Mouse (Mus musculus) c-Kit-positive CD71-positive TER-119-positive erythroid progenitor cells, embryonic 14.5 days (primary cell): ENCODE measurements at regions not wholly inside any gene's neighbourhood (a gene's known extent, or its start where the extent isn't known, plus 50 kb on each side); places are given as distances from the start of the nearest gene placed in this dataset.
A peak's percentile ranks its signal among the peaks of the same experiment; 100 is the strongest.
"Not testable (repeated sequence)": the region's sequence is repeated elsewhere in the genome, so short reads cannot be mapped to it uniquely, and the experiment has no call there.

Experiments
- DNase-seq: peaks from one replicate; pipeline ENCODE4 v3.0.0-alpha.2; 2013; ENCODE audit warnings: low spot score

DNA sequence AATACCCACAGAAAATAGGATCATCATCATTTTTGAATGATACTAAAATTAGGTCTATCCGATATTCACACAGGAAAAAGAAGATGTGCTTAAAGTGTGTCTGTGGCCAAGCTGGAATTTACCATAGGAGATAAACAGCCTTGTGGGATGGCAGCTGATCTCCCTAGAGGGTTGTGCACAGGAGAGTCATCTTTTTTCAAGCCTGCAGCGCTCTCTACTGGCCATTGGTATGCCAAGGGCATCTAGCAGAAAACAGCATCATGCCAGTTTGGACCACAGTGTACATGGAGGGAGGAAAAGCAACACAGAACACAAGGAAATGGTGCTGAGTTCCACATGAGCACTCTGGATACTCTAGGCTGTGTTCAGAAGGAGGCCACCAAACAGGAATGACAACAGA lies 74.1 kb upstream of the Diaph3 start:
- peak; percentile 27 for DNase-seq

GRCm38 (mm10) chr14:87217042-87217441 lies 76.0 kb upstream of the Diaph3 start:
- DNase-seq, result no peak

DNA sequence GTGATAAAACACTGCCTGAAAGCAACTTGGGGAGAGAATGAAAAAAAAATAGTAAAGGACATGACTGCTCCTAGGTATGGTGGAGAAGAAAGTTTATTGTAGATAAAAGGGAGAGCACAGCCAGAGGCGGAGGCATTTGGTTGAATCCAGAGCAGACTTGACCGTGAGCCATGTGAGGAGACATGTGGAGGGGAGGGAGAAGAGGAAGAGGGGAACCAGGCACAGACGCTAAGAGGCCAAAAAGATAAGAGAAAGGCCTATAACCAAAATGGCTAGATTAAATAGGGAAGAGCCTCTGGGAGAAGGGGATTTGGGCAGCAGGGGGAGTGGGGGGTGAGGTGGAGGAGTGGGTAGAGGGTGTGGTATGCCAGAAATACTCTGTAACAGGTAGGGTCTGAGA lies 78.9 kb upstream of the Diaph3 start:
- no peak for DNase-seq

GRCm38 (mm10) chr14:87224870-87225269 lies 83.8 kb upstream of the Diaph3 start:
- DNase-seq, result no peak

GRCm38 (mm10) chr14:87249258-87249657 lies 108.2 kb upstream of the Diaph3 start:
- no peak for DNase-seq

DNA sequence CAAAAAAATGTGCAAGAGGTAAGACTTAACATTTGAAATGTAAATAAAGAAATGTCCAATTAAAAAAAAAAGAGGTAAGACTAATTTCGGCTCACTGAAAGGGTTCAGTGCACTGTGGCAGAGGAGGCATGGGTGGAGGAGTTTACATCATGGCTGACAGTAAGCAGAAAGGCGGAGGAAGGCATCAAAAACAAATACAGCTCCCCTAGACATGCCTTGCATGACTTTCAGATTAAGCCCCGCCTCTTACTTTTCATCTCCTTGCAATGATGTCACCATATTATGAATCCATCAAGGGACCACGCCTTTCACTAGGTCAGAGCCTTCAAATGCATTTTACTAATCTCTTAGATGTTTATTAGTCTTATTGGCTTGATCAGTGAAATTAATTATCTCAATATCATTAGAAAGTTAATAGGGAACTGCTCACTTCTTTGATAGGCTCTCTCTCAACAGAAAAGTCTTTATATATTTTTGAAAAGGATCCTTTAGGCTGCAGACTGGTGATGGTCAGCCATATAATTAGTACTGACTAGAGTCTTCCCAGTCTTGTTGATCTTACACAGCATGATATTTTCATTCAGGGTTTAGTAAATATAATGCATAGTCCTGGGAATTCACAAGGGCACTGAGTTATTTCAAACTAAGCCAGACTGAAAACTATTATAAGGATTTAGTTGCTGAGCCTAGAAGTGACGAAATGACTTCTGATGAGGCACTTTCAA lies 114.6 kb upstream of the Diaph3 start:
- no peak for DNase-seq

DNA sequence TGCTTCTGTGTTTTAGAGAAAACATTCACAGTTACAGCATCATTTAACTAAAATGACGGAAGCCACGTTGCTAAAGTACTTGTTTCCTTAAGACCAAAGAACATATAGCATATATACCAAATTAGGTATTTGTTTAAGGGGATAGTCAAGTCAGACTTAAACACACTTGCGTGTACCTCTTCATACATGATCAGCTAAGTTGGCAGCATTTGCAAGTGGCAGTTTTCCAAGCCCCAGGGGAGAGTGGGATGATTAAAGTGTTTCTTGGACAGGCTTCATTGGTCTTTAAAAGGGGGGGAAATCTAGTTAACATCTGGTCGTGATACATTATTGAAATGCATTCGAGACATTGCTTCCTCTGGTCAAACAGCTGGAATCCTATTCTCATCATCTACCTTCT lies 120.7 kb upstream of the Diaph3 start:
- DNase-seq, result no peak

- no peak for DNase-seq
These were observed 123.8 kb upstream of the Diaph3 start for GRCm38 (mm10) chr14:87264826-87265225.

DNA sequence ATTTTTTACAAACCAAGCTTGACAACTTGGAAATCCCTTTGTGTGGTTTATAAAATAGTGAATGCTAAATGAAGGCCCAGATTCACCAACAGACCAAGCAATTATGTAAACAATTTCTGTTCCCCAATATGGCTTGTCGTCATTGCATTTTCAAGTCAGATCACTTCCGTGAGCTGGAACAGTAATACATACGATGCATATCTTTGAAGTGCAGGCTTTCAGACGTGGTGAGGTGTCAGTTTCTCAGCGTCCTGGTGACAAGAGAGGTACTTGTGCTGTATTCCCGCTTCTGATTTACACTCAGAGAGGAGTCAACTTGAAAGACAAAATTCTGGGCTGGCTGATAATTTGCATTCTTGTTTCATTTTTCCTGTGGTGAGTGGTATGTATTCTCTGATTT lies 125.3 kb upstream of the Diaph3 start:
- no peak for DNase-seq

DNA sequence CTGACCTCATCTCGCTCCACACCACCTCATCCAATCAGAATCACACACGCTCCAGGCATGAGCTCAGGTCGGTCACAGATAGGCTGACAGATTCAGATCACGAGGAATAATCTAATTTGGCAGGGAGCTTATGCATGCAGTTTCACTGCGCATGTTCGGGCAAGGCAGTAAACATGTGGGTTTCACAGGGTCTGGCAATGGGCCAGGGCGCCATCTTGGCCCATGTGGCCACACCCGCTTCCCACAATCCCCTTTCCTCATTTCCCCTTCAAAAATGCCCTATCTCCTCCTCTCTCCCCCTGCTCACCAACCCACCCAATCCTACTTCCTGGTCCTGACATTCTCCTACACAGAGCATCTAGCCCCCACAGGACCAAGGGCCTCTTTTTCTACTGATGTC lies 127.2 kb upstream of the Tdrd3 start:
- DNase-seq, result not testable (repeated sequence)

DNA sequence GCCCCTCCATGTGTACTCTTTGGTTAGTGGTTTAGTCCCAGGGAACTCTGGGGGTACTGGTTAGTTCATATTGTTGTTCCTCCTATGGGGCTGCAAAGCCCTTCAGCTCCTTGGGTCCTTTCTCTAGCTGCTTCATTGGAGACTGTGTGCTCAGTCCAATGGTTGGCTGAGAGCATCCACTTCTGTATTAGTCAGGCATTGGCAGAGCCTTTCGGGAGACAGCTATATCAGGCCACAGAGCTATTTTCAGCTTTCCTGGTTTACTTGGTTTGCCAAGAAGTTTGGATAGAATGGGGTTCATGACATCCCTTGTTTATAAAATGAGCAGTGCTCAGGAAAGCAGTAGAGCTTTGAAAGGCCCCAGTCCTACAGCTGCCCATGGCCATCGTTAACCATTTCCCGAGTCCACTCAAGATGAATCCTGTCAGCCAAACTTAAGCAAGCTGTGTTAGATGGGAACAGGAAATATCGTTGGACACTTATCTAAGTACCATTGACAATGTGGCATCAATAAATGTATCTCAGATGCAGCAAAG lies 126.7 kb upstream of the Tdrd3 start:
- no peak for DNase-seq

DNA sequence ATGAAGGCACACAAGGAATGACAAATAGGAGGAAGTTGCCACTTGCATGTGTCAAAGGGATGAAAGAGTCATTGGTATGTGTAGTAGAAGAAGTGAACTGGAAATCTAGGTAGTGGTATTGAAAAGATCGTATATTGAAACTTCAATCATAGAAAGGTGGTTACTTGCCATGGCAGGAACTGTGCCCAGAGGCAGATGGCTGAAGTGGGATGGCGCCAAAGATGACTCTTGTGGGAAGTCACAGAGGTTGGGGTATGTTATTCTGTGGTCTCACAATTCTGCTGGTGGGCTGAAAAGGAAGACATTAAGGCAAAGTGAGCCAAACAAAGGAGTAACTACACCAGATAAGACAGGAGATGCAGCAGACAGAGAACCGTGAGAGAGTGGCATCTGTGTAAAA lies 121.2 kb upstream of the Tdrd3 start:
- DNase-seq, result no peak

- no peak for DNase-seq
These were observed 119.3 kb upstream of the Tdrd3 start for GRCm38 (mm10) chr14:87297160-87297559.

DNA sequence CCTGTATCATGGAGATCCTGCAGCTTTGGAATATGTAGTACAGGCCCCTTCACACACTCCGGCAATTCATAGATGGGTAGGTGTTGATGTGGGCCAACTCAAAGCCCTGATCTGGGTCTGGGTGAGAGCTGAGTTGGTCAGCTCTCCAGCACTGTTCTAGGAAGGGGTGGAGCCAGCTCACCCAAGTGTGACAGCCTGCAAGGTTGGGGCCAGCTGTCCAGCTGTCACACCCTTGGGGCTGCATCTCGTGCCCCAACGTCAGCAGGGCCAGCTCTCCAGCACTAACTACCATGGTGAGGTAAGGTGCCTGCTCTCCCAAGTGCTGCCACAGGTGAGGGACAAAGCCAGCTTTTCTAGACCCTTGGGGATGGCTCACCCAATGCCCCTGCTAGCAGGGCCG lies 115.6 kb upstream of the Tdrd3 start:
- no peak for DNase-seq

GRCm38 (mm10) chr14:87301564-87301963 lies 114.9 kb upstream of the Tdrd3 start:
- no peak for DNase-seq

DNA sequence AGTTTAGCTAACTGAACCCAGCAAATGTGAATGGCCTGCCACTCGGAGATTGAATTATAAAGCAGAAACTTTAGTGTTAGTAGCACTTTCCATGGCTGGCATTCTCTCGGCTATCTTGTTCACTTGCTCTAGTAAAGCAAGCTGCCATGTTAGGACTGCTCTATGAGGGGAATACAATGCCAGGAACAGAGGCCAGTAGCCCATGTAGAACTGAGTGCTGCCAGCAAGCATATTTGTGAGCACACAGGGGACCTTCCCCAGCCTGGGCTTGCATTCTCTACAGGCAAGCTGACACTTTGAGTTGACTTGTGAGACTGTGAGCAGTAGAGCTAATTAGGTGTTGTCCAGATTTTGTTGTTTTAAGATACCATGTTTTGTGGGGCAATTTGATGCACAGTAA lies 111.0 kb upstream of the Tdrd3 start:
- no peak for DNase-seq

DNA sequence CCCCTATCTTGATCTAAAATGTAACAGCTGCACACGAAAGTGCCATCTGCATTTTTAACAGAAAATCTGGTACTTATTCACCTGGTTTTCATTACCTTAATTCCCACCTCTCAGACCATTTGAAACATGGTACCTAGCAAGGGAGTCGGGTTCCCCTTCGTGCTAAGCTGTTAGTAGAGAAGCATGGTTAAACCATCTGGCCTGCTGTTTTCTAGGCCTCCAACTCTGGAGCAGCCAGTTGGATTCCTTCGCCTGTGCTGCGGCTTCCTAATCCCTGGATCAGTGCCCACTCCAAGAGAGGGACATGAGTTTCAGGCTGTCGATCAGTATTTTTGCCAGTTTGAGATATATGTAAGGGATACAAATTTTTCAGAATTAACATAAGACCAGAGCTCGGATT lies 110.4 kb upstream of the Tdrd3 start:
- no peak for DNase-seq

GRCm38 (mm10) chr14:87308016-87308415 lies 108.4 kb upstream of the Tdrd3 start:
- no peak for DNase-seq

DNA sequence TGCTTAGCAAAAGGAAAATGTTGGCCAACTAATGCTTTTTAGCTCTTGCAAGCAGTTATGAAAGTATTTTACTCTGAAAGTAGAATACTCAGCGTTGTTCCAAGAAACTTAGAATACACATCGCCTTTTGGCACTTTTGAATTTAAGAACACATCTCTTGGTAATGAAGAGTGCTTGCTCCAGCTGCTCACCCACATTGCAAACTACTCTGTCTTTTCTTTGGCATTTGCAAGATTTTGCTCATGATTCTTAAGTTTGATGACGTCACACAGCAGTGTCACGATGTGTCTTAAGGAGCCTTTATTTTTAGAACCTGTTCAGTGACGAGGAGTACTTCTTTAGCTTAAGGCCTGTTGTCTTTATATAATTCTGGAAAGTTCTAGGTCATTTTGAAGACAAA lies 104.1 kb upstream of the Tdrd3 start:
- DNase-seq, result no peak

GRCm38 (mm10) chr14:87314999-87315732 lies 101.3 kb upstream of the Tdrd3 start:
- DNase-seq, result peak; percentile 44

GRCm38 (mm10) chr14:87327841-87328240 lies 88.6 kb upstream of the Tdrd3 start:
- no peak for DNase-seq

DNA sequence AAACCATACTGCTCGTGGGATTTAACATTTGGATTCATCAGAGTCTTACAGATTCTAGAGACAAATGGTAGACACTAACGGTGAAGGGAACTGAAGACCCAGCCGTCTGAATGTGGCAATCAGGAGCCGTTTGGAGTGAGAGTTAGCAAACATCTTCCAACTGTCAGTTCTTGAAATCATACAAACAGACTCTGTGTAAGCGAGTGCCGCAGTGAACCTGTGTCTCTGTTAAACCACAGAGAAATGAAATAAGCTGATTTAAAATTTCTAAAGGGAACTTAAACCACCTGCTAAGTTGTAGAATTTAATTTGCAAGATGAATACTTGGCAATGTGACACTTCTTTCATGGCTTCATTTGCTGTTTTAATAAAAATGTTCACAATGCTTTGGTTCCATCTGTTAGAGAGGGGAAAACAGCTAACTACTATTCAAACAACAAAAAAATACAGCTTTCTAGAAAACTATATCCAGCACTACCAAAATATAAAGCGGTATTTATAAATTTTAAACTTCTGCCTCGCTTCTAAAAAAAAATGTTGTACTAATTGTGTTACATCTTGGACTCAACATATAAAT lies 78.4 kb upstream of the Tdrd3 start:
- DNase-seq, result no peak

DNA sequence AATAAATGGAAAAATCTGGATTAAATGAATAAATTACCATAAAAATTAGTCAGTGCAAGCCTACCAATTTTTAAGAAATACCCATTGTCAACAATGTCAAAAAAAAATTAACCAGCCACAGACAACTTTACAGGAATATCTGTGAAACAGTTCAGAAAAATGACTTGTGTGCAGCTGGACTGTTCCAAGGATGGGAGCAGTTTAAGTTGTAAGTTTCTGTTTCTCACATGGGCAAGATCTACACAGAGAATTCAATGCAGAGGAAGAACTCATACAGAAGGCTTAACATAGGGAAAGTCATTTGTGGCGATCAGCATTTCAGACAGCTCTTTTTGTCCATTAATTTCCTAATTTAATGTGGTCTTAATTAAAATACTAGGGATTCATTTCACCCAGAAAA lies 71.9 kb upstream of the Tdrd3 start:
- no peak for DNase-seq
